Mouse (Mus musculus) hindbrain, embryonic 13.5 days (tissue): ENCODE results near the gene Nup93. TPM values are rescaled to one million over a fixed set of nuclear protein-coding genes. Genes with fewer than 3 reads are reported as not detected.

ENCODE experiments used
- ATAC-seq: fragments of 200-750 bp; cut with Nextera tagmentation; 2 replicates; pipeline ENCODE4 v1.8.0; 2017; ENCODE audit warnings: moderate TSS enrichment; ENCODE audit not compliant: low FRiP score
- H3K27ac ChIP-seq: fragments of 300-500 bp; sonication (generic); 2 replicates; pipeline ENCODE4 v1.5.1; 2015; ENCODE audit warnings: inconsistent platforms, mild to moderate bottlenecking, moderate library complexity
- H3K27me3 ChIP-seq: fragments of 300-500 bp; sonication (generic); 2 replicates; pipeline ENCODE4 v1.6.1; 2015; ENCODE audit warnings: mild to moderate bottlenecking, inconsistent platforms
- H3K36me3 ChIP-seq: fragments of 300-500 bp; sonication (generic); 2 replicates; pipeline ENCODE4 v1.6.1; 2015; ENCODE audit warnings: mild to moderate bottlenecking, inconsistent platforms
- H3K4me1 ChIP-seq: fragments of 300-500 bp; sonication (generic); replicated peaks from 2 replicates; pipeline ENCODE4 v1.6.1; 2015; ENCODE audit warnings: inconsistent platforms
- H3K4me2 ChIP-seq: fragments of 300-500 bp; sonication (generic); 2 replicates; pipeline ENCODE4 v1.6.1; 2015; ENCODE audit warnings: inconsistent platforms, mild to moderate bottlenecking, moderate library complexity
- H3K4me3 ChIP-seq: fragments of 300-500 bp; sonication (generic); 2 replicates; pipeline ENCODE4 v1.5.1; 2015; ENCODE audit warnings: mild to moderate bottlenecking, inconsistent platforms
- H3K9ac ChIP-seq: fragments of 300-500 bp; sonication (generic); 2 replicates; pipeline ENCODE4 v1.6.1; 2015; ENCODE audit warnings: mild to moderate bottlenecking, inconsistent platforms
- H3K9me3 ChIP-seq: fragments of 300-500 bp; sonication (generic); 2 replicates; pipeline ENCODE4 v1.6.1; 2016; ENCODE audit warnings: inconsistent platforms
- WGBS: fragments of 180-500 bp; shearing (Covaris S2); methylation state at CpG from one replicate; pipeline ENCODE4 v1.1.7; 2015; 5-methylcytosine and 5-hydroxymethylcytosine counted together
- polyA plus RNA-seq: library from polyadenylated mRNA; unstranded; fragments of >200 nt; fragmentation: Nextera tagmentation; extraction: Ambion mirVana; gene quantifications from 2 replicates; pipeline ENCODE4 v1.2.1, GENCODE M21; 2015

The Nup93 gene
- polyA plus RNA-seq, 1 experiment from 2014 or later: 66.5 TPM

DNA sequence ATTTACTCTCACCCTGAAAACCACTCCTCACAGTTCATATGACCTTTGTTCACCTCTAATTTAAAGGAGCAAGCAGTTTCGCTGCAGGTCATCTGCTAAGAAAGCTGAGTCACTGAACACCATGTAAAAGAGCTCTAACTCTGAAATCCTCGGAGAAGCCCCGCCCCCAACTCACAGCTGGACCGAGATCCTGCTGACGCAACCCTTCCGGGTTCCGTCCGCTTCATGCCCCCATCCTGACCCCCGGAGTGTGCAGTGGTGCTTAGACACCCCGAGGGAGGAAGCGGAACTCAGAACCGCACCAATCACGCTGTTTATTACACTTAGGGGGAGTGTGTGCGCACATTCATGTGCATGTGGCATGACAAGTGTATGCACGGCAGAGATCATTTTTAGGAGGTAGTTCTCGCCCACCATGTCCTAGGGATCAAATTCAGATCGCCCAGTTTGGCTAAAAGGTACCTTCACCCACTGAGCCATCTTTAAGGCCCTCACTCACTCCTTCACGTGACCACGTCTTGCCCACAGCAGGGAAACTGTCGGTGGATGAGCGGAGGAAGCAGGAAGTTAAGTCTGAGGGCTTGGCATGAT is 23.2 kb upstream of the Nup93 start:
- Histone ChIP-seq H3K4me2 (peak overlapping the region; percentile 51), H3K9ac (no peak overlapping the region), H3K4me1 (peaks cover 27% of the 10 kb centered on the region), H3K27me3 (peaks cover 29% of the 10 kb centered on the region), H3K9me3 (no peaks in the 10 kb centered on the region), H3K27ac (no peak overlapping the region), H3K36me3 (no peaks in the 10 kb centered on the region), H3K4me3 (peak overlapping the region; percentile 33)
- 24% methylated on average over 21 of the region's 21 CpGs for WGBS
- no peak for ATAC-seq

- Histone ChIP-seq H3K4me1 (peaks cover 10% of the 10 kb centered on the region), H3K27me3 (0 out of 2 replicates have a peak, but pooled peaks cover 14% of the 10 kb centered on the region), H3K9ac (no peak overlapping the region), H3K4me2 (no peak overlapping the region), H3K4me3 (no peak overlapping the region), H3K27ac (no peak overlapping the region), H3K36me3 (no peaks in the 10 kb centered on the region), H3K9me3 (no peaks in the 10 kb centered on the region)
- 61% methylated on average over 1 of the region's 1 CpGs for WGBS
- no peak for ATAC-seq
Observed at GRCm38 (mm10) chr8:94192926-94193325, 21.4 kb upstream of the Nup93 start.

DNA sequence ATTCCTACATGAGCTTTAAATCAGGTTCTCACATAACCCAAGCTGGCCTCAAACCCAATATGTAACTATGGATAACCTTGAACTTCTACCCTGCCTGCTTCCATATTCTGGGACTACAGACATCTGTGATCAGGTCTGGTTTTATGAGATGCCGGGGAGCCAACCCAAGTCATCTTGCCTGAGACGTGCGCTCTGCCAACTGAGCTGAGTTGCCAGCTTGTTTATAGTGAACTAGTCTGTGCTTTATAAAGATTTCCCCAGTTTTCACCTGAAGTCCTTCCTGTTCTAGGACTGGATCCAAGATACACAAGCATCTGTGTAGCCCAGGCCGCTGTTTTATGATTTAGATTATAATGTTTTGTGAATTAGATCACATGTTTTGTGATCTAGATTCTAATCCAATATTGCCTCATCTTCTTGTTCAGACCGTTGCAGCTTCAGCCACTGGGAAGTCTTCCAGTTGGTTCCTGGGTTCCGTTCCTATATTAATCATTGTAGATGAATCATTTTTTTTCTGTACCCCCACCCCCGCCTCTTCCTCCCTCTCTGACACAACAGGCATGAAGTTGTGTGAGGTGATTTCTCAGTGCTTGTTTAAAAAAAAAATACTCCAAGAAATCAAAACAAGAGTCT is 19.7 kb upstream of the Nup93 start:
- ATAC-seq: no peak
- H3K27me3 ChIP-seq: 0 out of 2 replicates have a peak, but pooled peaks cover 6% of the 10 kb centered on the region
- peaks cover 10% of the 10 kb centered on the region for H3K4me1 ChIP-seq
- no peak overlapping the region for H3K4me2 ChIP-seq
- no peaks in the 10 kb centered on the region for H3K36me3 ChIP-seq
- no peak overlapping the region for H3K27ac ChIP-seq
- no peak overlapping the region for H3K4me3 ChIP-seq
- no peak overlapping the region for H3K9ac ChIP-seq
- 94% methylated on average over 7 of the region's 7 CpGs for WGBS
- H3K9me3 ChIP-seq: no peaks in the 10 kb centered on the region

GRCm38 (mm10) chr8:94199202-94199869 is 15.0 kb upstream of the Nup93 start:
- Histone ChIP-seq H3K27me3 (no peaks in the 10 kb centered on the region), H3K4me3 (no peak overlapping the region), H3K27ac (no peak overlapping the region), H3K9ac (no peak overlapping the region), H3K4me2 (no peak overlapping the region), H3K9me3 (no peaks in the 10 kb centered on the region), H3K36me3 (no peaks in the 10 kb centered on the region), H3K4me1 (0 out of 2 replicates have a peak, but pooled peaks cover 2% of the 10 kb centered on the region)
- peak; percentile 57; the same call in 1 of the 2 replicates for ATAC-seq
- WGBS: 45% methylated on average over 10 of the region's 10 CpGs

- no peak overlapping the region for H3K27ac ChIP-seq
- no peaks in the 10 kb centered on the region for H3K27me3 ChIP-seq
- H3K4me1 ChIP-seq: 0 out of 2 replicates have a peak, but pooled peaks cover 2% of the 10 kb centered on the region
- no peak overlapping the region for H3K4me3 ChIP-seq
- H3K36me3 ChIP-seq: no peaks in the 10 kb centered on the region
- WGBS: 79% methylated on average over 3 of the region's 3 CpGs
- no peak for ATAC-seq
- H3K4me2 ChIP-seq: no peak overlapping the region
- no peak overlapping the region for H3K9ac ChIP-seq
- H3K9me3 ChIP-seq: no peaks in the 10 kb centered on the region
Observed at GRCm38 (mm10) chr8:94204043-94204442, 10.3 kb upstream of the Nup93 start.

GRCm38 (mm10) chr8:94205736-94206135 is 8.6 kb upstream of the Nup93 start:
- Histone ChIP-seq H3K27ac (no peak overlapping the region), H3K9me3 (no peaks in the 10 kb centered on the region), H3K9ac (no peak overlapping the region), H3K4me2 (no peak overlapping the region), H3K4me1 (no peaks in the 10 kb centered on the region), H3K4me3 (no peak overlapping the region), H3K27me3 (no peaks in the 10 kb centered on the region), H3K36me3 (no peaks in the 10 kb centered on the region)
- ATAC-seq: no peak
- WGBS: 10% methylated on average over 5 of the region's 5 CpGs

- ATAC-seq: no peak
- H3K27me3 ChIP-seq: no peaks in the 10 kb centered on the region
- H3K9me3 ChIP-seq: no peaks in the 10 kb centered on the region
- no peaks in the 10 kb centered on the region for H3K36me3 ChIP-seq
- WGBS: 82% methylated on average over 8 of the region's 8 CpGs
- no peak overlapping the region for H3K9ac ChIP-seq
- no peak overlapping the region for H3K27ac ChIP-seq
- no peak overlapping the region for H3K4me2 ChIP-seq
- no peak overlapping the region for H3K4me3 ChIP-seq
- H3K4me1 ChIP-seq: no peaks in the 10 kb centered on the region
Observed at GRCm38 (mm10) chr8:94206256-94206655, 8.1 kb upstream of the Nup93 start.

DNA sequence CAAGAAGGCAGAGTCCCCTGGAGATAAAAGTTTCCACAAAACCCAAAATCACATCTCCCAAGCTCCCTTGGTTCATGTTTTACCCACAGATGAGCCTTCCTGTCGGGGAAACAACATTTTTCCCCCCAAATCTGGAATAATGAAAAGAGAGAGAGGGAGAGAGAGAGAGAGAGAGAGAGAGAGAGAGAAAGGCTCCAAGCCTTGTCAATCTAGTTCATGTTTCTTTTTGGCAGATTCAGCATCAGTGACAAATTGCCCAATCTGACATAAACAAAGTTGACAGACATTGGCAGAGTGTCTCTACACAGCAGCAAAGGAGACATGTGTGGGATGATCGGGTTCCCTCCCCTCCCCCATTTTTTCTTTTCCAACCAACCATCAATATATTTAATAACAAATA is 6.9 kb upstream of the Nup93 start:
- no peak for ATAC-seq
- H3K36me3 ChIP-seq: no peaks in the 10 kb centered on the region

DNA sequence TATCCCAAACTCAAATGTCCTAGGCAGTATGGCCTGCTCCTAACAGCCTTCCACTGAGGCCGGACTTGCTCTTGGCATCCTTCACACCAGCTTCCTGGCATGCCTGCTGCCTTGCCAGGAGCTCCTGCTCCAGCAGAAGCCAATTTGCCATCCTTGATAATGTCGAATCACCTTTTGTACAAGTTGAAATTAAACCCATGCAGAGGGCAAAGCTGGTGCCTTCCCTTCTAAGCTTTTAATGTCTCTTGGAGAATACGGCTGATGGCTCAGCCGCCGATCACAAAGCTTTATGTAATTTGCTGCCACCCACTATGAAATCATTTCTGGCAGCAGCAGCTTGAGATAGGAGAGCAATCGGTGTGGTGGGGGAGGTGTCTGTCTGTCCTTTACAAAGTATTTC is 4.7 kb upstream of the Nup93 start:
- Histone ChIP-seq H3K9ac (no peak overlapping the region), H3K36me3 (no peaks in the 10 kb centered on the region), H3K4me1 (peaks cover 5% of the 10 kb centered on the region), H3K27ac (no peak overlapping the region), H3K27me3 (no peaks in the 10 kb centered on the region), H3K4me3 (no peak overlapping the region), H3K4me2 (no peak overlapping the region), H3K9me3 (no peaks in the 10 kb centered on the region)
- WGBS: 79% methylated on average over 6 of the region's 6 CpGs
- no peak for ATAC-seq

More for the DNA sequence above, 6.9 kb upstream of the Nup93 start:
- Histone ChIP-seq H3K4me2 (no peak overlapping the region), H3K27me3 (no peaks in the 10 kb centered on the region), H3K9ac (no peak overlapping the region), H3K27ac (no peak overlapping the region), H3K9me3 (no peaks in the 10 kb centered on the region), H3K4me1 (no peaks in the 10 kb centered on the region), H3K4me3 (no peak overlapping the region)
- WGBS: 81% methylated on average over 2 of the region's 2 CpGs

GRCm38 (mm10) chr8:94210225-94210624 is 4.1 kb upstream of the Nup93 start:
- H3K27me3 ChIP-seq: no peaks in the 10 kb centered on the region
- no peak overlapping the region for H3K9ac ChIP-seq
- no peak overlapping the region for H3K27ac ChIP-seq
- H3K4me2 ChIP-seq: no peak overlapping the region
- no peak for ATAC-seq
- no peaks in the 10 kb centered on the region for H3K9me3 ChIP-seq
- H3K4me1 ChIP-seq: peaks cover 10% of the 10 kb centered on the region
- 71% methylated on average over 3 of the region's 3 CpGs for WGBS
- no peaks in the 10 kb centered on the region for H3K36me3 ChIP-seq
- no peak overlapping the region for H3K4me3 ChIP-seq

DNA sequence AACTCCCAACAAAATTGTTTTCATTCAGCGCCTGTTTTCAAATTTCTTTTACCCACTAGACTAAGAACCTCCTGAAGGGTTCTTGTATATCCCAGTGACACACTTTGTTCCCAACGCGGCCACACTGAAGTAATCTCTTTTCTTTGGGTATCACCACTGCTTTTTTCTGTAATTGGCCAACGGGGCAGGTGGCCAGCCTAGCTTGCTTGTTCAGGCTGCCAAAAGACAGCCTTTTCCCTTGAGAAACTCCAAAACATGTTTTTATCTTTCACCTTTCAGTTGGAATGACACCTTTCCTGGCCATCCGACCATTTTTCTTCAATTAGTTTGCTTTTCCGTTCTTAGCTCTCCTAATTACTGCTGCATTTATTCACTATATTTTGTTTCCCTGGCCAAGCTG is 545 bp upstream of the Nup93 start:
- peak overlapping the region; percentile 63; the same call in 1 of the 2 replicates for H3K27ac ChIP-seq
- peak overlapping the region; percentile 40 for H3K9ac ChIP-seq
- H3K27me3 ChIP-seq: no peaks in the 10 kb centered on the region
- no peak for ATAC-seq
- no peaks in the 10 kb centered on the region for H3K36me3 ChIP-seq
- H3K9me3 ChIP-seq: no peaks in the 10 kb centered on the region
- H3K4me2 ChIP-seq: peak overlapping the region; percentile 87
- peak overlapping the region; percentile 82 for H3K4me3 ChIP-seq
- peaks cover 24% of the 10 kb centered on the region for H3K4me1 ChIP-seq
- WGBS: 71% methylated on average over 6 of the region's 6 CpGs

DNA sequence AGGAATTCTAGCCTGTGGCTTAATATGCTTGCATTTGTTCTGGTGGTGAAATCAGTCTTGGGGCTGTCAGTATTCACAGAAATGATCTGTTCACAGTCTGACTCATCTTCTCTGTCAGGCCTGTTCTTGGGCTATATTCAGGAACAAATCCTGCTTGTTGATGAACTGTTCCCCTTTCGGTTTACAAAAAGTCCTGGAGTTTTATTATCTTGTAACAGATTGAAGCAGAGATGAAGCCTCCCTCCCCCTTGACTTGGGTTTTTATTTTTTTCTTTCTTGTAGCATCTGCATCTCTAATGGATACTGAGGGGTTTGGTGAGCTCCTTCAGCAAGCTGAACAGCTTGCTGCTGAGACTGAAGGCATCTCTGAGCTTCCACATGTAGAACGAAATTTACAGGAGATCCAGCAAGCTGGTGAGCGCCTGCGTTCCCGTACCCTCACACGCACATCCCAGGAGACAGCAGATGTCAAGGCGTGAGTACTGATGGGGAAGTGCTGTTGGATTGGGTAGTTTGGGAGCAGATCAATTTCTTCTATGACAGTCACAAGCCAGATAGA is 13.1 kb downstream of the Nup93 start:
- H3K4me1 ChIP-seq: no peaks in the 10 kb centered on the region
- 88% methylated on average over 7 of the region's 7 CpGs for WGBS
- H3K4me2 ChIP-seq: no peak overlapping the region
- ATAC-seq: no peak
- H3K9ac ChIP-seq: no peak overlapping the region
- H3K27me3 ChIP-seq: no peaks in the 10 kb centered on the region
- peaks cover 34% of the 10 kb centered on the region for H3K36me3 ChIP-seq
- no peak overlapping the region for H3K4me3 ChIP-seq
- H3K9me3 ChIP-seq: no peaks in the 10 kb centered on the region
- no peak overlapping the region for H3K27ac ChIP-seq
